Mouse (Mus musculus) midbrain, embryonic 14.5 days (tissue): ENCODE measurements around the gene Mknk2. TPM values are rescaled to one million over a fixed set of nuclear protein-coding genes. Genes with fewer than 3 reads are reported as not detected.

Experiments
- ATAC-seq: fragments of 200-750 bp; cut with Nextera tagmentation; 2 replicates; pipeline ENCODE4 v1.8.0; 2017; ENCODE audit warnings: moderate number of reproducible peaks, moderate library complexity; ENCODE audit not compliant: low FRiP score, low TSS enrichment
- DNase-seq: peaks from one replicate; pipeline ENCODE4 v3.0.0-alpha.2; 2015
- H3K27ac ChIP-seq: fragments of 300-500 bp; sonication (generic); replicated peaks from 2 replicates; pipeline ENCODE4 v1.5.1; 2014; ENCODE audit warnings: mild to moderate bottlenecking, low read depth, low read length, moderate library complexity
- H3K27me3 ChIP-seq: fragments of 300-500 bp; sonication (generic); 2 replicates; pipeline ENCODE4 v1.6.1; 2014; ENCODE audit warnings: low read length, control low read depth, mixed read lengths; ENCODE audit not compliant: control insufficient read depth, insufficient read depth
- H3K36me3 ChIP-seq: fragments of 300-500 bp; sonication (generic); 2 replicates; pipeline ENCODE4 v1.6.1; 2014; ENCODE audit warnings: low read length, control low read depth; ENCODE audit not compliant: control insufficient read depth, insufficient read depth
- H3K4me1 ChIP-seq: fragments of 300-500 bp; sonication (generic); 2 replicates; pipeline ENCODE4 v1.6.1; 2014; ENCODE audit warnings: mild to moderate bottlenecking, antibody characterized with exemption, low read length, control low read depth; ENCODE audit not compliant: control insufficient read depth, insufficient read depth
- H3K4me2 ChIP-seq: fragments of 300-500 bp; sonication (generic); 2 replicates; pipeline ENCODE4 v1.6.1; 2014; ENCODE audit warnings: mild to moderate bottlenecking, low read length, moderate library complexity
- H3K4me3 ChIP-seq: fragments of 300-500 bp; sonication (generic); replicated peaks from 2 replicates; pipeline ENCODE4 v1.5.1; 2014; ENCODE audit warnings: low read depth, low read length
- H3K9ac ChIP-seq: fragments of 300-500 bp; sonication (generic); replicated peaks from 2 replicates; pipeline ENCODE4 v1.6.1; 2014; ENCODE audit warnings: mild to moderate bottlenecking, low read length, moderate library complexity
- H3K9me3 ChIP-seq: fragments of 300-500 bp; sonication (generic); 2 replicates; pipeline ENCODE4 v1.6.1; 2016; ENCODE audit warnings: low read length, control low read depth, mixed read lengths; ENCODE audit not compliant: control insufficient read depth
- WGBS: fragments of 180-500 bp; shearing (Covaris S2); extraction: QIAGEN DNeasy Blood & Tissue Kit; methylation state at CpG from one replicate; pipeline ENCODE4 v1.1.7; 2014; 5-methylcytosine and 5-hydroxymethylcytosine counted together
- polyA plus RNA-seq: library from polyadenylated mRNA; unstranded; fragments of >200 nt; fragmentation: Nextera tagmentation; extraction: Ambion mirVana; gene quantifications from 2 replicates; pipeline ENCODE4 v1.2.1, GENCODE M21; 2014

Gene Mknk2
- polyA plus RNA-seq, 1 experiment from 2014 or later = 54.2 TPM

DNA sequence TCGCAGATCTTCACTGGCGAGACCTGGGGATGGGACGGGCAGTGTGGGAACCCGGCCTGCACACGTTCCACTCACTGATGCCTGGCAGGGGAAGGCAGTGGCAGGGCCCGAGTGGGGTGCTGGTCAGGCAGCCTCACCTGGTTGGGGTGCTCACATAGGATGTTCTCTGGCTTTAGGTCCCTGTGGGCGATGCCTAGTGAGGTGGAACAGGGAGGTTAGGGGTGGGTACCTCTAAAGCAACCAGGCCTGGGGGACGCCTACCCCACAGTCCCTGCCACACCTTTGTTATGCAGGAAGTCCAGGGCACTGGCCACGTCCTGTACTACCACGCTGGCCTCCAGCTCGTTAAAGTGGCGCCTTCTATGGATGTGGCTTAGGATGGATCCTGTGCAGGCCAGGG lies 8.9 kb downstream of the Mknk2 start:
- 93% methylated on average over 12 of the region's 12 CpGs for WGBS
- Histone ChIP-seq H3K9ac (no peak overlapping the region), H3K4me1 (peaks cover 14% of the 10 kb centered on the region), H3K27ac (no peak overlapping the region), H3K36me3 (peaks cover 76% of the 10 kb centered on the region), H3K4me2 (no peak overlapping the region), H3K9me3 (no peaks in the 10 kb centered on the region), H3K27me3 (no peaks in the 10 kb centered on the region), H3K4me3 (no peak overlapping the region)
- ATAC-seq (no peak), DNase-seq (no peak)

GRCm38 (mm10) chr10:80668614-80669013 lies 9.3 kb downstream of the Mknk2 start:
- WGBS = 87% methylated on average over 11 of the region's 11 CpGs
- peaks cover 10% of the 10 kb centered on the region for H3K4me1 ChIP-seq
- DNase-seq = no peak
- no peak overlapping the region for H3K4me2 ChIP-seq
- no peaks in the 10 kb centered on the region for H3K27me3 ChIP-seq
- no peak overlapping the region for H3K27ac ChIP-seq
- H3K9me3 ChIP-seq = no peaks in the 10 kb centered on the region
- no peak for ATAC-seq
- H3K36me3 ChIP-seq = peaks cover 76% of the 10 kb centered on the region
- H3K4me3 ChIP-seq = no peak overlapping the region
- no peak overlapping the region for H3K9ac ChIP-seq

GRCm38 (mm10) chr10:80666837-80667412 lies 11.0 kb downstream of the Mknk2 start:
- no peak for ATAC-seq
- Histone ChIP-seq H3K36me3 (peaks cover 67% of the 10 kb centered on the region), H3K27me3 (no peaks in the 10 kb centered on the region), H3K9ac (no peak overlapping the region), H3K4me1 (no peaks in the 10 kb centered on the region), H3K27ac (no peak overlapping the region), H3K4me2 (no peak overlapping the region), H3K4me3 (no peak overlapping the region), H3K9me3 (no peaks in the 10 kb centered on the region)
- no peak for DNase-seq
- 86% methylated on average over 19 of the region's 19 CpGs for WGBS

DNA sequence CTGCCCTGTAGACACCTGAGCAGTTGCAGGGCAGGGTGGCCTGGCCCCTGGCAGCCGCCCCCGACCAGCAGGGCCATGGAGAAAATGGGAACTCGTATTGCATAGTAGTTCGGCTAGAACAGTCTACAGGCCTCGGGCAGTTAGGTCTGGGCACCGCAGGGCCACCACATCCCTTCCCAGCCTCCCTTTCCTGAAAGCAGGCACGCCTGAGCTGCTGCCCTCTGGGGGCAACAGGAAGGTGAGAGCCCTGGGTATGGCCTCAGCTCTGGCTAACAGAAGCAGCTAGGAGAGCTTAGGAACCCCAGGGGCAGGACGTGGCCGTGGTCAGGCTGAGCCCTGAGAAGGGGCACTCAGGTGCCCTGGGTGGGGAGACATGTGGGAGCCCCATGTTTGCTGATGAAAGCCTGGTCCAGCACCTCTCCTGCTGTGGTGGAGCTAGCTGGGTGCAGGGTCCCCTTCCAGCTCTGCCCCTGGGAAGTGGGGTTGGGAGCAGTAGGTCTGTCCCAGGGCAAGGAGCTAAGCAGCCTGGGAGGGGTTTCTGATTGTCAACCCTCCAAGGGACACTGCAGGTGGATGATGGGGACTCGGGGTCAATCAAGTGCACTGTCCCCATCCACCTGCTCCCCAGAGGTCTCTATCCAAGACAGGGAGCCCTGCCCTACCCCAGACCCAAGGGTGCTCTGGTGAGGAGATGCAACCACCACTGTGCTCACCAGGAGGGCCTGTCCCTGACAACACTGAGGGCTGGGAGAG lies 11.8 kb downstream of the Mknk2 start:
- Histone ChIP-seq H3K4me3 (no peak overlapping the region), H3K36me3 (peaks cover 59% of the 10 kb centered on the region), H3K27me3 (no peaks in the 10 kb centered on the region), H3K9ac (no peak overlapping the region), H3K4me1 (no peaks in the 10 kb centered on the region), H3K9me3 (no peaks in the 10 kb centered on the region), H3K4me2 (no peak overlapping the region), H3K27ac (no peak overlapping the region)
- 83% methylated on average over 10 of the region's 10 CpGs for WGBS
- ATAC-seq (no peak), DNase-seq (no peak)

DNA sequence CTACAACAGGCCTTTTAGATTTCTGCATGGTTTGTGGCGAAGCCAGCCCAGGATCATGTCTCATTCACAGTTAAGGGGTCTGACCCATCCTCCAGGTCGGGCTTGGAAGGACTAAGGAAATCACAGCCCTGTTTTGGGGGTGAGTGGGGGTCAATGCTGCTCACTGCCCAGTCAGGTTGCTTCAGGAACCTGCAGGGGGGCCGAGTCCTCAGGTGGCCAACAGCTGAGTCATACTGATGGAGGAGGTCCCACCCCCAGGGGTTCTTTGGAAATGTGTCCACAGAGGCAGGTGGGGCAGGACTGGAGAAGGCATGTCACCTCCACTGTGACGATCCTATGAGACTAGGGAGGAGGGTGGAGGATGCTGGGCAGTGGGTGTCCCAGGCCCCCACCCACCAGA lies 12.5 kb downstream of the Mknk2 start:
- H3K27ac ChIP-seq = no peak overlapping the region
- no peaks in the 10 kb centered on the region for H3K9me3 ChIP-seq
- 73% methylated on average over 4 of the region's 4 CpGs for WGBS
- no peak overlapping the region for H3K4me2 ChIP-seq
- DNase-seq (no peak), ATAC-seq (no peak)
- no peaks in the 10 kb centered on the region for H3K4me1 ChIP-seq
- H3K36me3 ChIP-seq = peaks cover 52% of the 10 kb centered on the region
- H3K27me3 ChIP-seq = no peaks in the 10 kb centered on the region
- no peak overlapping the region for H3K4me3 ChIP-seq
- no peak overlapping the region for H3K9ac ChIP-seq

DNA sequence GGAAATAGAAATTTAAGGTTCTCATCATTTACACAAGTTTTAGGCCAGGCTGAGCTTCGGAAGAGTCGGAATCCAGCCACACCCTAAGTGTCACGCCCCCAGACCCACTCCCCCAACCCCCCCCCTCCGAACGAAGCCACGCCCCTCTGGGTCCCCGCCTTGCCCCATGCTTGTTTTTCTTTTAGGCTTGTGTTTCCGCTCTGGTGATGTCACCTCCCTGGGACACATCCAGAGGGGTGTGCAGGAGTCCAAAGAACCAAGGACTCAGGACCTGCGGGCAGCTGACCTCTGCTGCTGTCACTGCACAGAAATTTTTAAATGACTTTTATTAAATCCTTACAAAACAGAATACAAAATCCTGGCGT lies 12.9 kb downstream of the Mknk2 start:
- Histone ChIP-seq H3K27me3 (no peaks in the 10 kb centered on the region), H3K4me3 (no peak overlapping the region), H3K36me3 (peaks cover 48% of the 10 kb centered on the region), H3K9me3 (no peaks in the 10 kb centered on the region), H3K4me2 (no peak overlapping the region), H3K9ac (no peak overlapping the region), H3K4me1 (no peaks in the 10 kb centered on the region), H3K27ac (peak overlapping the region; percentile 13; the same call in 1 of the 2 replicates)
- ATAC-seq (no peak), DNase-seq (no peak)
- WGBS = 16% methylated on average over 10 of the region's 10 CpGs

GRCm38 (mm10) chr10:80664197-80665015 lies 13.5 kb downstream of the Mknk2 start:
- H3K27ac ChIP-seq = peak overlapping the region; percentile 13; the same call in 1 of the 2 replicates
- WGBS = 50% methylated on average over 16 of the region's 16 CpGs
- no peaks in the 10 kb centered on the region for H3K27me3 ChIP-seq
- no peak overlapping the region for H3K4me2 ChIP-seq
- no peaks in the 10 kb centered on the region for H3K4me1 ChIP-seq
- peaks cover 42% of the 10 kb centered on the region for H3K36me3 ChIP-seq
- no peak overlapping the region for H3K9ac ChIP-seq
- no peak overlapping the region for H3K4me3 ChIP-seq
- DNase-seq = no peak
- no peaks in the 10 kb centered on the region for H3K9me3 ChIP-seq
- ATAC-seq = no peak

DNA sequence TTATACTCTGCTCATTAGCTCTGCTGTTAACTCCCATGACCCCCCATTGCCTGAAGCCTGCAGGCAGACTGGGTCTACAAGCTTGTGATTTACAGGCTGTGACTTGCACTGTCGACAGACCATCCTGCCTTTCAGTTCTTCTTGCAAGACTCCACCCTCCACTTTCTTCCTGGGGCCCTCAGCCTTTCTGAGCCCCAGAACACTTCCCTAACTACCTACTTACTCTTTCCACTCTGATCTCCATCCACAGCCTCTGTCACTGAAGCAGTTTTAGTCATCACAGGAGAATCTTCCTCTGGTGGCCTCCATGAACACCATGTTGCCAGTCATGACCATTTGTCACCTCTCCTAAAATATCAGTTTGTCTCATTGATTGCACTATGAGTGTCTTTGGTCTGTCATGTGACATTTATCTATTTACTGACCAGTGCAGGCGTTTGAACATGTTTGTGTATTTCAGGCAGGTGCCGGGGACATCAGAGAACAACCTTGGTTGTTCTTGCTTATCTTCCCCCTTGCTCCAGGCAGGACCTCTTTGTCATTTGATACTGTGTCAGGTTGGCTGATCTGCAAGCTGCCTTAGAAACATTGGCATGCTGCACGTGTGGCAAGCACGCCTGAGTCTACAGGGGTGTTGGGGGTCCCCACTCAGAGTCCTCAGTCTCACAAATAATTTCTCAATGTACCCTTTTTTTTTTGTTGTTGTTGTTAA lies 14.3 kb downstream of the Mknk2 start:
- H3K4me3 ChIP-seq = no peak overlapping the region
- H3K36me3 ChIP-seq = peaks cover 35% of the 10 kb centered on the region
- no peak overlapping the region for H3K9ac ChIP-seq
- 0 out of 2 replicates have a peak, but pooled peaks cover 4% of the 10 kb centered on the region for H3K4me1 ChIP-seq
- no peak overlapping the region for H3K4me2 ChIP-seq
- H3K27me3 ChIP-seq = no peaks in the 10 kb centered on the region
- 70% methylated on average over 5 of the region's 5 CpGs for WGBS
- no peak for DNase-seq
- no peak overlapping the region for H3K27ac ChIP-seq
- no peak for ATAC-seq
- no peaks in the 10 kb centered on the region for H3K9me3 ChIP-seq
